Mouse (Mus musculus): ENCODE measurements around the gene Tmem158. TPM values are rescaled to one million over a fixed set of nuclear protein-coding genes. Genes with fewer than 3 reads are reported as not detected.
A peak's percentile ranks its signal among the peaks of the same experiment; 100 is the strongest.

The Tmem158 gene
- 10 to 100 TPM; 25.0 to 25.7 TPM for total RNA-seq (2021)
- long read RNA-seq, experiment 1, transcript Tmem158-201 (1 exons, 1,712 nt): major isoform, 66 of 66 reads
- long read RNA-seq, experiment 1, partial matches to known transcripts: 0 of 66 reads
- long read RNA-seq, experiment 1, other reads (novel, unspliced or antisense): 0 of 66 reads
- long read RNA-seq, experiment 2, transcript Tmem158-201 (1 exons, 1,712 nt): major isoform, 80 of 80 reads
- long read RNA-seq, experiment 2, partial matches to known transcripts: 0 of 80 reads
- long read RNA-seq, experiment 2, other reads (novel, unspliced or antisense): 0 of 80 reads

- DNase-seq (ENCODE audit: low spot score in 2 of 2): peak; percentile 53 to 60
Measured at GRCm38 (mm10) chr9:123260611-123261021, at the start of gene Tmem158. Gene Tmem158 (minus strand): TSS chr9:123260764.

GRCm38 (mm10) chr9:123309685-123310365, 49.3 kb upstream of the Tmem158 start:
- DNase-seq (ENCODE audit: low spot score in 2 of 2): no peak

- DNase-seq (ENCODE audit: low spot score in 2 of 2): peak in 1 of 2 experiments; percentile 7
Measured at GRCm38 (mm10) chr9:123309073-123309472, 48.5 kb upstream of the Tmem158 start.

GRCm38 (mm10) chr9:123304917-123305316, 44.4 kb upstream of the Tmem158 start:
- no peak for DNase-seq (ENCODE audit: low spot score in 2 of 2)

GRCm38 (mm10) chr9:123303952-123304351, 43.4 kb upstream of the Tmem158 start:
- DNase-seq (ENCODE audit: low spot score in 2 of 2): no peak

GRCm38 (mm10) chr9:123302759-123303313, 42.3 kb upstream of the Tmem158 start:
- DNase-seq (ENCODE audit: low spot score in 2 of 2): no peak

- DNase-seq (ENCODE audit: low spot score in 2 of 2): no peak
Measured at GRCm38 (mm10) chr9:123297862-123298261, 37.3 kb upstream of the Tmem158 start.

- DNase-seq (ENCODE audit: low spot score in 2 of 2): no peak
Measured at GRCm38 (mm10) chr9:123296229-123296628, 35.7 kb upstream of the Tmem158 start.

- no peak for DNase-seq (ENCODE audit: low spot score in 2 of 2)
Measured at GRCm38 (mm10) chr9:123294581-123294980, 34.0 kb upstream of the Tmem158 start.

GRCm38 (mm10) chr9:123288378-123288777, 27.8 kb upstream of the Tmem158 start:
- no peak for DNase-seq (ENCODE audit: low spot score in 2 of 2)

GRCm38 (mm10) chr9:123285623-123286022, 25.1 kb upstream of the Tmem158 start:
- DNase-seq (ENCODE audit: low spot score in 2 of 2): no peak

GRCm38 (mm10) chr9:123280775-123281174, 20.2 kb upstream of the Tmem158 start:
- no peak for DNase-seq (ENCODE audit: low spot score in 2 of 2)

- DNase-seq (ENCODE audit: low spot score in 2 of 2): no peak
Measured at GRCm38 (mm10) chr9:123278003-123278402, 17.4 kb upstream of the Tmem158 start.

- no peak for DNase-seq (ENCODE audit: low spot score in 2 of 2)
Measured at GRCm38 (mm10) chr9:123275373-123275772, 14.8 kb upstream of the Tmem158 start.

GRCm38 (mm10) chr9:123274674-123275073, 14.1 kb upstream of the Tmem158 start:
- DNase-seq (ENCODE audit: low spot score in 2 of 2): no peak

- no peak for DNase-seq (ENCODE audit: low spot score in 2 of 2)
Measured at GRCm38 (mm10) chr9:123273876-123274275, 13.3 kb upstream of the Tmem158 start.

GRCm38 (mm10) chr9:123271552-123271951, 11.0 kb upstream of the Tmem158 start:
- DNase-seq (ENCODE audit: low spot score in 2 of 2): no peak

GRCm38 (mm10) chr9:123269906-123270558, 9.5 kb upstream of the Tmem158 start:
- DNase-seq (ENCODE audit: low spot score in 2 of 2): no peak

- DNase-seq (ENCODE audit: low spot score in 2 of 2): peak in 1 of 2 experiments; percentile 12
Measured at GRCm38 (mm10) chr9:123259896-123260610, 511 bp downstream of the Tmem158 start.

- DNase-seq (ENCODE audit: low spot score in 2 of 2): peak; percentile 63 to 69
Measured at GRCm38 (mm10) chr9:123259461-123259895, 1.1 kb downstream of the Tmem158 start.

GRCm38 (mm10) chr9:123258796-123259195, 1.8 kb downstream of the Tmem158 start:
- no peak for DNase-seq (ENCODE audit: low spot score in 2 of 2)
